Mouse (Mus musculus) cerebellum, adult 18-20 months (tissue): ENCODE measurements around the gene Tlcd1.
"Not testable (repeated sequence)": the region's sequence is repeated elsewhere in the genome, so short reads cannot be mapped to it uniquely, and the experiment has no call there.

ENCODE experiments used
- DNase-seq, 2 experiments: peaks; one replicate each; pipeline ENCODE4 v3.0.0; 2021

Tlcd1 gene

DNA sequence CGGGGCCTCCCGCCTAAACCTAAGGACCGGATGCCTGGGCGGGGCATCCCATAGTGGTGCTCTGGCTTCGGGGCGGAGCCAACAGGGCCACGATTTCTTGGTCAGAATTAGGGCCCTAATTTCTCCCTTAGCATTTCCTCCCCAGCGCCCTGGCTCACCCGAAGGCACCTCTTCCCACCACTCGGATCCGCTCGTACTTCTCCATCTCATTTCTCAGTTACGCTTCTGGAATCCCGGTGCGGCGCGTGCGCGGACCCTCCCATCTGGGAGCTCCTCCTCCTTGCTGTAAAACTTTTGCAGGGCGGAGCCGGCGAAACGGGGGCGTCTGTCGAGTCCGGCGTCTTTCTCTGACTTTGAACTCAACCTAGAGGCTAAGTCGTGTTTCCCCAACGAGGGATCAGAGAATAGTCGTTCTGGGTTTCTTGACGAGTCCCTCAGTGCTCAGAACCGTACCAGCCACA, at the start of gene Tlcd1, which contains the start of gene Nek8:
TSS of gene Tlcd1 (plus strand) at position 310 of the 461 bp plus-strand sequence.
TSS of gene Nek8 (minus strand) at position 274 of the 461 bp plus-strand sequence.
- DNase-seq: peak; percentile 81 to 82

DNA sequence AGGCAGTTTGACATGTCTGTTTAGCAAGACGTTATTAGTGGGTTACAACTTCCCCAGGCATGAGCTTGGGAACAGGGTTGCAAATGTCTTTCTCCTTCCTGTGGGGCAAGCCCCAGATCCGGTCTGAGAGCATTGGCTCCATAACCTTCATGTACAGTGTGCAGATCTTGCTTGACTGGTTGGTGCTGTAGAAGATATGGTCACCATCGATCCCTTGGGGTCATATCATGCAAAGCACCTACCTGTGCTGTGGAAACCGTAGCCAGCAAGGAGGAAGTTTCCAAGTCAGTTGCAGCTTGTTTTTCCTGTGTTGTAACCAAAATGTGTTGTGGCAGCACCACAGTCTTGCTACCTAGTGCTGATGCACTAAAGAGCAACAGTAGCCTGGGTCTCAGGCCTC, 49.8 kb upstream of the Tlcd1 start:
- no peak for DNase-seq

DNA sequence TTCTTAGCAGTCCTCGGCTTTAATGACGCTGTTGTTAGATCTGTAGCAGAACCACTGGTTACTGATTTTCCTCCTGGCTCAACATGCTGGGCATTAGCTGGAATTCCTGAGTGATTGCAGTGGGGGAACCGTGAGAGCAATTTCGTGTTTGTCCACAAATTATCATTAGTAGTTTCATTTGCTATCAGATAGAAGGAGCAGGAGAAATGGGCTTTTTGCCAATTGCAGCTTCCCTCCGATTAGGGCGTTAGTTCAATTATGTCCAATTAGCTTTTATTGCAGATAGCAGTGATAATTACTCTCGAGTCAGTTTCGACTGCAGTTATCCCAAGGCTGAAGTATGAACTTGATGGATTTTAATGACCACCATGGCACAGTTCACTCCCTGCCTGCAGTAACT, 47.1 kb upstream of the Tlcd1 start:
- no peak for DNase-seq

DNA sequence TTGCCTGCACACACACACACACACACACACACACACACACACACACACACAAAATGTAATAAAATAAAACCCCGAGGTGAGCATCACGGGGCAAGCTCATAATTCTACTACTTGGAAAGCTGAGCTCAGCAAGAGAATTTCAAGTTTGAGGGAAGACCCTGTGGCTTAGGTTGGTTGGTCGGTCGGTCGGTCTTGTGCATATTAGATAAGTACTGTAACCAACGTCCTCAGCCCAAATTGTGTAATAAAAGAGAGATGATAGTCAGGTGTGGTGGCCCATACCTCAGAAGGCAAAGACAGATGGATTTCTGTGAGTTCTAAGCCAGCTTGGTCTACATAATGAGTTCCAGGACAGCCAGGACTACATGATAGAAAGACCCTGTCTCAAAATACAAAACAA, 42.6 kb upstream of the Tlcd1 start:
- DNase-seq: no peak

DNA sequence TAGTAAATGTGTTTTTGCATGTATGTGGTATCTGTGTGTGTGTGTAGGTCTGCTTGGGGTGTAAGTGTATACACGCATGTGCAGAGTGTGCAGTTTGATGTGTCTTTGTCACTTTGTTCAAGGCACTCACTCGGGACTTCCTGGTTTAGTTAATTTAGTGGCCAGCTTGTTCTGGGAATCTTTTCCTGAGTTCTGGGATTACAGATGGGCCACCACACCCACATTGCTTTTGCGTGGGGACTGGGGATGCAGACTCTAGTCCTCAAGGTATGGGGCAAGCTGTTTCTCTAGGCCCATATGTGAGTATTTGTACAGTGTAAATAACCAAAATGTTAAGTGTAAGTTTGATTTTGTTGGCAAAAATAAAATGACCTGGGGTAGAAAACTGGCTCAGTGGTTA, 42.2 kb upstream of the Tlcd1 start:
- DNase-seq: no peak

DNA sequence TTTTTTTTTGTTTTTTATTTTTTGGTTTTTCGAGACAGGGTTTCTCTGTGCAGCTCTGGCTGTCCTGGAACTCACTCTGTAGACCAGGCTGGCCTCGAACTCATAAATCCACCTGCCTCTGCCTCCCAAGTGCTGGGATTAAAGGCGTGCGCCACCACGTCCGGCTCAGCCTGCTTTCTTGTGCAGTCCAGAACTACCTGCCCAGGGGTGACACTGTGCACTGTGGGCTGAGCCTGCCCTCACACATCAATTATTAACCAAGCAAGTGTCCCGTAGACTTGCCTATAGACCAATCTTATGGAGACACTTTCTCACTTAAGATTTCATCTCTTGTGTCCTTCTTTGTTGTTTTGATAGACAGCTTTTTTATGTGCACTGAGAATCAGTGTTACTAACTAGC, 41.2 kb upstream of the Tlcd1 start:
- DNase-seq: not testable (repeated sequence)

DNA sequence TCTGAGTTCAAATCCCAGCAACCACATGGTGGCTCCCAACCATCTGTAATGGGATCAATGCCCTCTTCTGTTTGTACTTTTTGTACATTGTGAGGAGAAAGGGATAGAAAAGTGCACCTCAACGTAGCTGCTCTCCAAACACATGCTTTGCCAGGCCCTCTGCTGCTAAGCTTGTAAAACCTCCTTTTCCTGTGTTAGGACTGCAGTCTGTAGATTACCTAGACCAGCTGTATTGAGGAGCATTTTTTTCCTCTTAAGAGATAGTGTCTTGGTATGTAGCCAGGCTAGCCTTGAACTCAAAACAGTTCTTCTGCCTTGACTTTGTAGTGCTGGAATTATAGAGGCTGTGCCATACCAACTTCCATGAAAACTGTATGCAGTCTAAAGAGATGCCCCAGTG, 40.4 kb upstream of the Tlcd1 start:
- DNase-seq: no peak

DNA sequence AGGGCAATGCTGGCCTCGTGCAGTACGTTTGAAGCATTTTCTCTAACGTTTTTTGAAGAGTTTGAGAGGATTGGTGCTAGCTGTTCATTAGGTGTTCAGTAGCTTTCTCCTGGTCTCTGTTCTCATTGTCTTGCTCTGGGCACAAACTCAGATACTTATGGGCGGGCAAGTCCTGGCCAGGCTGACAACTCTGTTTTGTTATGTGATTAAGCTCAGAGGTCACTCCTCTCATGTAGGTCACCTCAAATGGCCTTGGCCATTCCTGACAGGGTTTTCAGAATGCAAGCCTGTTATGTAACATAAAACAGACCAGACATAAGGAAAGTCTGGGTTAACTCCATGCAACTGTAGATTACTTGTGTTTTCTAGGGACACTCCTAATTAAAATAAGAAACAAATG, 38.9 kb upstream of the Tlcd1 start:
- no peak for DNase-seq

DNA sequence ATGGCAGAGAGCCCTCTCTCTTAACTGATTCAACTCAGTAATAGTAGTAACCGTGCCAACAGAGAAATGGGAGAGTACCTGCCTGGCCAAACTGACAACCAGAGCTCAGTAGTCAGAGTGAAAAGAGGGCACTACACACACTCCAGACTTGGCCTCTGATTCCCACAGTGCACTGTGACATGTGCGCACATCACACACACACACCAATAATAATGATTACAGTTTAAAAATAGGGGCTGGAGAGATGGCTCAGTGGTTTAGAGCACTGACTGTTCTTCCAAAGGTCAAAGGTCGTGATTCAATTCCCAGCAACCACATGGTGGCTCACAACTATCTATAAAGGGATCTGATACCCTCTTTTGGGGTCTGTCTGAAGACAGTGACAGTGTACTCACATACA, 38.5 kb upstream of the Tlcd1 start:
- DNase-seq: no peak

DNA sequence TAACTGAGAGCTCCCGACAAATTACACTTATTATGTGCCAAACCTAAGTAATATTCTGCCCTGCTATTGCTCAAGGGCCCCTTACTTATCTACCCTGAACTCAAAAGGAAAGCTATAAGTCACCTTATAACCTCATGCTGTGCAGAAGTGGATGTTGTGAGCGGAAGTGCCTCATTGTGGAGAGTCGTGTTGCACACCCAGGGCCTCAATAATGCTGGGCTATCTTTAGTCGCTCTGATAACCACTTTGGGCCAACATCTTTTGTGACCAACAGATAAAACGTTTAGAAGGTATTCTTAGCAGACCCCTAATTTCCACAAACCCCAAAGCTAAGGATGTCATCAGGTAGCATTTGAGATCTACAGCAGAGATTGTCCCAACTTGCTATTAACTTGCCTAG, 35.8 kb upstream of the Tlcd1 start:
- DNase-seq: no peak

DNA sequence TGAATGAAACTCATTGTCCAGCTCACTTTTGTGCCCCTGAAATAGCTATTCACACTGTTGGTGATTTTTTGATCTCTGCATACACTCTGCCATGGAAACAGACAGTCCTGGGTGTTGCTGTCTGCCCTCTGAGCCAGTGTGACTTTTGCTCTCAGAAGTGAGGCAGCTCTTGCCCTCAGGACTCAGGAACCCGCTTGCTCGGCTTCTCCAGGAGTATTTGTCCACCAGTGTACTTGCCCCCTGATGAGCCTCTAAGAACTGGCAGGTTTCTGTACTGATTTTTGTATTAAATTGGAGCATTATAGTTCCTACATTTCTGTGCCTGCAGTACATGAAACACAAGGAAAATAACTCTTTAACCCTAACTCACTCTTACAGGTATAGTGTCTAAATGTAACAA, 33.0 kb upstream of the Tlcd1 start:
- DNase-seq: no peak

DNA sequence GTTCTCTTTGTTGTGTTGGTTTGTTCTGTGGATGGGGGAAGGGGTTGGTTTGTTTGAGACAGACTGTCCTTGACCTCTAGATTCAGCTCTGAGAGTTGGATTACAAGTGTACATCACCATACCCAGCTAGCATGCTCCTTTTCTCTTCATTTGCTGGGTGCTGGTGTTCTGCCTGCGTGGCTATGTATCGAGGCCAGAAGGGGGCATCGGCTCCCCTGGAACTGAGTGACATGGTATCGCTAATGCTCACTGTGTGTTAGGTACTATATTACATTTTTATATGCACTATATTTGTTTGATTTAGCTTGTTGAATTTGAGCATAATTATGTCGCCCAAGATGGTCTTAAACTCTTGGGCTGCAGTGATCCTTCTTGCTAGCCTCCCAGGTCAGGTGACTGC, 30.3 kb upstream of the Tlcd1 start:
- DNase-seq: no peak

DNA sequence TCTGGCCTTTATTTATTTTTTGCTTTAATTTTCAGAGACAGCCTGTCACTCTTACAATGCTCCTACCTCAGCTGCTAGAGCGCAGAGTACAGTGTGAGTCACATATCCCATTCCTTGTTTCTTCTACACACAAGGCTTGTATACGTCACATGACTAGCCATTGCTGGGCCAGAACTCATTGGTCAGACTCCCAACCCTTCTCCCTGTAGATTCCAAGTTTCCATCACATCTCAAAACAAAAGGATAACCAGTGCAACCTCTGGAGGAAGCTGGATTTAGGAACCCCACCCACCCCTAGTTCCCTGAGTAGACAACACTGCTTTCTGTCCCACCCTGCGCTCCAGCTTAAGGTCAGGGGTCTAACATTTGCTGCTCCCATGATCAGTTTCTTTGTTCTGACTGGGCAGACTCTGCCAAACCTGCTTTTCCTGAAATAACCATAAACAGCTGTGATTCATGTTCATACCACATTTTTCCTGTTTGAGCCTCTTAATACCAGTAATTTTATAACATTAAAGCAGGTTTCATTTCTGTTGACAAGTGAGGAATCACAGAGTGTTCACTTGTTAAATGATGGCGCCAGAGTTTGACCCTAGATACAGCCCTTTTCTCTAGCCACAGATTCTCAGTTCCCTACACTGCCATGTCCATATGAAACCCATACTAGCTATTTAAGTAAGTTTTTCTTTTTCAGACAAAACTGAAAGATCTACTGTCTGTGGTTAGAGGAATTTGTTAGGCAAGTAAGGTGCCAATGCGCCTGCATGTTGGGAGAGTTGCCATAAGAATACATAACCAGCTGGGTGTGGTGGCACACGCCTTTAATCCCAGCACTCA, 29.6 kb upstream of the Tlcd1 start:
- DNase-seq: no peak

DNA sequence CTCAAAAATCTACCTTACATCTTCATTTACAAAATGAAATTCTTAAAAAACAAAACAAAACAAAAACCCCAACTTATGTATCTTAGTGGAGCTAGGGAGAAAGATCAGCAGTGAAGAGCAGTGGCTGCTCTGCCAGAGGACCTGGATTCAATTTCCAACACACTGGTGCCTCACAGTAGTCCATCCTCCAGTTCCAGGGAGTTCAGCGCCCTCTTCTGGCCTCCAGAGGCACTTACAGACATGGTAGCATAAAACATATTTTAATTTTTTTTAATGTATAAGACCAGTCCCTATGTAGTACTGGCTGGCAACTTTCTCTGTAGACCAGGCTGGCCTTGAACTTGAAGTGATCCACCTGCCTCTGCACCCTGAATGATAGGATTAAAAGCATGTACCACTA, 25.4 kb upstream of the Tlcd1 start:
- DNase-seq: peak in 1 of 2 experiments; percentile 24

DNA sequence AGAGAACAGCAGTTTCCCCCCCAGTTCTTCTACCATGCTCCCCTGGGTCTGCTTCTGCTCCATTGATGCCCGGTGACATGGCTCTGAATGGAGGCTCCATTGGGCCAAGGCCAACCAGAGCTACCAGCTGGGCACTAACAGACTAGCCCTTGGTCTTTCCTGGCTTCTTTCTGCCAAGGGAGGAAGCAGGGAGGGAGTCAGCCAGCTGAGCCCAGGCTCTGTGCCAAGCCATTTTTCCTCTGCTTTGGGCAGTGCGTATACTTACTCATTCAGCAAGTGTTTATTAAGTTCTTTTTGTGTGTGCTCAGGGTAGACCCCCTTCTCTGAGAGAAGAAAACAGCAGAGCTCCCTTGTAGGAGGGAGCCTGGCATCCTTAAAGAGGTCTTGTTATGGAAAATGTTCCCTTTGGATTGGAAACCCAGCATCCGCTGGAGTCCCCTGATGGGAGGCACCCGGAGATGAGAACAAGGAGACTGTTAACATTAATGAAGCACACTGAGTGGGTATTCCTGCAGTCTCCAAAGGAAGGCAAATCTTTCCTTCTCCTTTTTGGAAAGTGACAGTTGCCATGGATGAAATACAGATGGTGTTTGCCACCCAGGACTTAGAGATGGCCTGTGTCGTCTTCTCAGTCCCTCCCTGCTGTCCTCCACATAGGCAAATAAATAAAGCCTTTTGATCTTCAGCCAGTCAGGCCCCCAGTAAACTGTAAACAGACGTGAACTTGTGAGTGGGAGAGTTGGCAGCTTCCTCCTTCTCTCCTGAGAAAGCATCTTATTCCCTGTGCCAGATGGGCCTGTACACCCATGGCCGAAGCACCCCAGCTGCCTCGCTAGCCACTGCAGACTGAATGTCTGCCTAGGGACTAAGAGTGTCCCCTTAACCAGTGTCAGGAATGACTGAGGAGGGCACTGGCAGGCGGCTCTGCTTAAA, 23.9 kb upstream of the Tlcd1 start:
- DNase-seq: peak; percentile 84 to 89

DNA sequence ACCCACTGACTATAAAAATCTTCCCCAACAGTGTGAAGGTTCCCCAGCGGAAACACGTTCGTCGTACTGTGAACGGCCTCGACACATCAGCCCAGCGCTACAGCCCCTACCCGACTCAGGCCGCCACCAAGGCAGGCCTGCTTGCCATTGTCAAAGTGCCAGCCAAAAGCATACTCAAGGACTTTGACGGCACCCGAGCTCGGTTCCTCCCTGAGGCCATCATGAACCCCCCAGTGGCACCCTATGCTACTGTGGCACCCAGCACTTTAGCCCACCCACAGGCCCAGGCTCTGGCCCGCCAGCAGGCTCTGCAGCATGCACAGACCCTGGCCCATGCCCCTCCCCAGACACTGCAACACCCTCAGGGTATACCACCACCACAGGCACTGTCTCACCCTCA, 22.7 kb upstream of the Tlcd1 start:
- peak in 1 of 2 experiments; percentile 17 for DNase-seq

DNA sequence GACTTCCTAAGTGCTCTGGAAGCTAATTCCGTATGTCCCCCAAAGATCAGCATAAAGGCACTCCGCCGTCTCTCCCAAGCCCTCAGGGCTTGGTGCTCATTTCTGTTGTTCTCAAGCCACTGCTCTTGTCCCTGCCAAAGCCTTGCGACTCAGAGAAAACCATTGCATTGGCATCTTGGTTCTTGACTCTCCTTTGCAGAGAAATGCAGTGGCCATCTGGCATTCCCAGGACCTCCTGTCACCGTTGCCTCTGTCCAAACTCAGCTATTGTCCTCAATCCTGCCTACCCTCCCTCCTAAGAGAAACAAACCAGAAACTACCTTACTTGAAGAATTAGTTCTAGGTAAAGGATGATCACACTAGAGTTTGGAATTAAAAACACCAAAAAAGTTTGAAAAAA, 20.8 kb upstream of the Tlcd1 start:
- DNase-seq: no peak

DNA sequence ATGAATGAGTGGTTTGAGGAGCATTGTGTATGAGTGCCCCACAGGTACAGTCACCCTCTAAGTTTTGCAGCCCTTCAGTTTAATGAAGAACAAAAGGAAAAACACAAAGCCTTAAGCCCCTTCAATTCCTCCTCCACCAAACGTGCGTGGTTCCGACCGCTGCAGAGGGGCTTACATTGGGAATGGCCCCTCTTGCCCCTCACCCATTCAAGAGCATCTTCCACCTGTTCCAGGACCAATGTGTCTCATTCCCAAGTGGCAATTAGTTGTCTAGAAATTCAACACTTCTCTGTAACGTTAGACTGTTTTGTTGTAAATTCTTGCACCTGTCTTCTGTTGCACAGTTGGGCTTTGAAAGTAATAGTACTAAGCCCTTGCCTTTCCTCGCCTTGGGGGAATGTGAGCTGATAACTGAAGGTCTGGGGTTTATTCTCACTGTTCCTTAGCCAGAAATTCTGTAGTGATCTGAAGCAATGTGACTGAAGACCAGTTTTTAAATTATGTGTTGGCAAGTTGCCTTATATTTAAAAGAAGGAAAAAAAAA, 20.3 kb upstream of the Tlcd1 start:
- no peak for DNase-seq

DNA sequence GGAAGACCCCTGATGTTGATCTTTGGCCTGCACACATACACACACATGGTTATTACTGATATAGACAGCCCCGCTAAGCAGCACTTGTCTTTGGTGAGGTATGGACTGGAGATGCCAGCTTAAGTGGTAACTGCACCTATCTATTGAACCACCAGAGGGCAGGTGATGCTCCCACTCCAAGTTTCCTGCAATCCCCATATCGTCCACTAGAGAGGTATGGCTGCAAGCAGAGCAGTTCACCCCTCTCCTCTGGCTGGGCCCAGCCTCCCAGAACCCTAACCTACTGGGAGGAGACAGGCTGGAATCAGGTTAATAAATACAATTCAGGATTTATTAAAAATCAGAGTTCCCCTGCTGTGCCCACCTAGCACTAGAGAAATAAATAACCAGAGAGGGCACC, 17.4 kb upstream of the Tlcd1 start:
- DNase-seq: peak; percentile 80 to 82

DNA sequence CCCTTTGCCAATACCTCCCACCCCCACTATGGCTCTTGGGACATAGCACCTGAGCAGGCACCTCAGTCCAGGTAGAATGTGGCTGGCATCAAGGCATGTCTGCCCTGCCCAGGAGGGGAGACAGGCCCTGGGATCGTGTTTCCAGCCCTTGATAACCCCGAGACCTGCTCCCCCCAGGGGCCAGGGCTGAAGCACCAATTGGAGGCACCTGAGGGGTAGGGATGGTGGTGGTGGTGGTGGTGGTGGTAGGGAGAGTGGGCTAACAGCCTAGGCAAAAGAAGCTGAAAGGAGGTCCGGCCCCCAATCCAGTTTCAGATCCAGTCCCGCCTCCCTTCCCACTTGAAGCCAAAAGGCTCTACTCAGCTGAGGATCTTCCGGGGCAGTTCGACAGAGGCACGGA, 17.0 kb upstream of the Tlcd1 start:
- DNase-seq: no peak

DNA sequence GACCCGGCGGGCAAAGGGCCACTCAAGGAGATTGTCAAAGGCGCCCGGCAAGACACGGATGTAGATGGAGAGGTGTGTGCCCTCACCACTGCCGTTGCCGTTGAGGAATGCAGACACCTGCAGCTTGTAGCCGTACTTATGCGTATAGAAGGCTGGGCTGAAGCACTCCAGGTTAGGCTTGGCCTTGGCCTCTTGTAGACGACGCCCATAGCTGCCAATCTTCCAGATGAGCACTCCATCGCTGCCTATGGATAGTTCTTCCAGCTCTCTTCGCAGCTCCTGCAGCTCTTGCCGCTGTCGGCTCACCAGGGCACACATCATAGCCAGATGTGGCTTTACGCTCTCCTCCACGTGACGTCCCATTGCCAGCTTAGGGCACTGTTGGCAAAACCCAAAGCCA, 16.3 kb upstream of the Tlcd1 start:
- DNase-seq: no peak

DNA sequence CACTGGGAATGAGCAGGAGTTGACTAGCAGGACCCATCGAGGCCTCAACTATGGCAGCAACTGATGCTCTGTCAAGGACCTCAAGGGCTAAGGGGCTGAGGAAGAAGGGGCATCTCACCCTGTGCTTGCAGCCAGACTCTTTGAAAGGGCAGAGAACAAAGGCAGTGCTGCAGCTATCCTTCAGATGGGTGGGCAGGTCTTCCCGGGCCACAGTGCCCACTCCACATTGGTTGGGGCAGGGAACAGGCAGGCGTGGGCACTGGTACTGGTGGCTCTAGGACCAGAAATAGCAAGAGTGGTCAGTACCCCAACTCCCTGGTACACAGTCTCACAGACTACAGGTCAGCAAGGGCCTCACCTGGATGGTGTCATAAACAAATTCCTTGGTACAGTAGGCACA, 15.8 kb upstream of the Tlcd1 start:
- no peak for DNase-seq

DNA sequence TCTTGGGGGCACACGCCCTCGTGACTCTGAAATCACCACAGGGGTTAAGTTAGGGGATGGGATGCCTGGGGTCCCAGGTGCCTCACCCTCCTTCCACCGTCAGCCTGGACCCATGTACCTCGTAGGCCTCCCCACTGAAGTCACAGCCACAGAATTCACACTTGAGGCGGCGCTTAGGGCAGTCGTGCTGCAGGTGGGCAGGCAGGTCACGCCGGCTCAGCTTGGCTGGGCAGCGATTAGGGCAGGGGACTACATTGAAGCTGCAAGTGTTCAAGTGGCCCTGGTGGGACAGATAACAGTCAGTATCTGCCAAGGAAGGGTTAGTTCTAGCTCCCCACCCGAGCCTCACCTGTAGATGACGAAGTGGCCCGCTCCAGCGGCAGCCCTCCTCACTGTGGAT, 15.3 kb upstream of the Tlcd1 start:
- no peak for DNase-seq

DNA sequence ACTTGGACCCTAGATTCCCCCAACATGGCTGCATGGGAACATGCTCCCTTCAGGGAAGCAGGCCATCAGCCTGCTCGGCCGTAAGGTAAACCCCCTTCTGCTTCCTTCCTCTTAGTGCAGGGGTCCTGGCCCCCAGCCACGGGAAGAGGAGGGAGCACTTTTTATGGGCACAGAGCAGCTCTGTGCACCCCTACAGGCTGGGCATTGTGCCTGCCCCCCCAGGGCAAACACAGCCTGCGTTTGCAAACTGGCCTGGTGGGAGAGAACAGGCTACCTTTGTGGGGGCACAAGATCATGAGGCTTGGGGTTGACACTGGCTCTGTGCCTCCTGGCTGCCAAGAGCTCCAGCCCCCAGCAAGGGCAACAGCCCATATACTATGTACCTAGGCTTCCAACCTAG, 14.5 kb upstream of the Tlcd1 start:
- no peak for DNase-seq
